Mouse (Mus musculus): ENCODE results near the gene Acp4. TPM values are rescaled to one million over a fixed set of nuclear protein-coding genes. Genes with fewer than 3 reads are reported as not detected.

The Acp4 gene
- polyA plus RNA-seq, 1 experiment from 2014 or later: not detected

- WGBS: 54% methylated on average over 1 of the region's 1 CpGs
- ATAC-seq (replicated peaks; ENCODE audit: low FRiP score, low read depth): no peak
Measured at GRCm38 (mm10) chr7:44280959-44281358, 23.8 kb upstream of the Acp4 start.

DNA sequence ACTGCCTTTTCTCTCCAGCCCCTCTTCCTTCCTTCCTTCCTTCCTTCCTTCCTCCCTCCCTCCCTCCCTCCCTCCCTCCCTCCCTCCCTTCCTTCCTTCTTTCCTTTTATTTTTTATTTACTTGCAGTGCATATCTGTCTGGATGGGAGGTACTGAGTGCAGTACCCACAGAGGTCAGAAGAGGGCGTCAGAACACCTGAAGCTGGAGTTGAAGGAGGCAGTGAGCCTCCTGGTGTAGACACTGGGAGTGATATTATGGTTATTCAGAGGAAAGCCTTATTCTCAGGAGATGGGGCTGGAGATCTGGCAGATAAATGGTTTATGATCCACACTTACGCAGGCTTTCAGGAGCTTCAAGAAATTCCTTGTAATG lies 20.1 kb upstream of the Acp4 start:
- Histone ChIP-seq H3K36me3 (ENCODE audit: insufficient read depth, low read length) (no peaks in the 10 kb centered on the region), H3K27me3 (ENCODE audit: insufficient read depth, low read length) (no peaks in the 10 kb centered on the region), H3K4me2 (ENCODE audit: low read length) (no peak overlapping the region), H3K9ac (ENCODE audit: low read depth, low read length) (no peak overlapping the region), H3K4me1 (replicated peaks; ENCODE audit: insufficient read depth, low read length) (no peaks in the 10 kb centered on the region), H3K27ac (no peak overlapping the region), H3K9me3 (replicated peaks; ENCODE audit: low read length) (no peaks in the 10 kb centered on the region), H3K4me3 (replicated peaks; ENCODE audit: low read depth, low read length) (no peak overlapping the region)
- TF ChIP-seq CTCF (IDR thresholded peaks at IDR 0.05; ENCODE audit: low read depth): peak; percentile 56
- WGBS: 45% methylated on average over 2 of the region's 2 CpGs
- ATAC-seq (replicated peaks; ENCODE audit: low FRiP score, low read depth) (no peak), DNase-seq (ENCODE audit: low spot score) (no peak)

More at GRCm38 (mm10) chr7:44280959-44281358, 23.8 kb upstream of the Acp4 start:
- Histone ChIP-seq H3K27me3 (ENCODE audit: insufficient read depth, low read length) (no peaks in the 10 kb centered on the region), H3K4me2 (ENCODE audit: low read length) (no peak overlapping the region), H3K4me3 (replicated peaks; ENCODE audit: low read depth, low read length) (no peak overlapping the region), H3K36me3 (ENCODE audit: insufficient read depth, low read length) (no peaks in the 10 kb centered on the region), H3K4me1 (replicated peaks; ENCODE audit: insufficient read depth, low read length) (no peaks in the 10 kb centered on the region), H3K27ac (no peak overlapping the region), H3K9me3 (replicated peaks; ENCODE audit: low read length) (no peaks in the 10 kb centered on the region), H3K9ac (ENCODE audit: low read depth, low read length) (no peak overlapping the region)
- no peak for DNase-seq (ENCODE audit: low spot score)
- TF ChIP-seq CTCF (IDR thresholded peaks at IDR 0.05; ENCODE audit: low read depth): no peak

- Histone ChIP-seq H3K27ac (no peak overlapping the region), H3K4me1 (replicated peaks; ENCODE audit: insufficient read depth, low read length) (no peaks in the 10 kb centered on the region), H3K9ac (ENCODE audit: low read depth, low read length) (no peak overlapping the region), H3K4me2 (ENCODE audit: low read length) (no peak overlapping the region), H3K9me3 (replicated peaks; ENCODE audit: low read length) (no peaks in the 10 kb centered on the region), H3K27me3 (ENCODE audit: insufficient read depth, low read length) (no peaks in the 10 kb centered on the region), H3K4me3 (replicated peaks; ENCODE audit: low read depth, low read length) (no peak overlapping the region), H3K36me3 (ENCODE audit: insufficient read depth, low read length) (no peaks in the 10 kb centered on the region)
- 72% methylated on average over 10 of the region's 10 CpGs for WGBS
- ATAC-seq (replicated peaks; ENCODE audit: low FRiP score, low read depth) (no peak), DNase-seq (ENCODE audit: low spot score) (no peak)
- TF ChIP-seq CTCF (IDR thresholded peaks at IDR 0.05; ENCODE audit: low read depth): no peak
Measured at GRCm38 (mm10) chr7:44276461-44277249, 19.5 kb upstream of the Acp4 start.

- no peaks in the 10 kb centered on the region for H3K27me3 ChIP-seq (ENCODE audit: insufficient read depth, low read length)
- no peaks in the 10 kb centered on the region for H3K36me3 ChIP-seq (ENCODE audit: insufficient read depth, low read length)
- H3K4me3 ChIP-seq (replicated peaks; ENCODE audit: low read depth, low read length): no peak overlapping the region
- no peak overlapping the region for H3K4me2 ChIP-seq (ENCODE audit: low read length)
- no peak for ATAC-seq (replicated peaks; ENCODE audit: low FRiP score, low read depth)
- H3K27ac ChIP-seq: no peak overlapping the region
- no peaks in the 10 kb centered on the region for H3K9me3 ChIP-seq (replicated peaks; ENCODE audit: low read length)
- no peak overlapping the region for H3K9ac ChIP-seq (ENCODE audit: low read depth, low read length)
- TF ChIP-seq CTCF (IDR thresholded peaks at IDR 0.05; ENCODE audit: low read depth): no peak
- DNase-seq (ENCODE audit: low spot score): no peak
- no peaks in the 10 kb centered on the region for H3K4me1 ChIP-seq (replicated peaks; ENCODE audit: insufficient read depth, low read length)
- 74% methylated on average over 3 of the region's 3 CpGs for WGBS
Measured at GRCm38 (mm10) chr7:44275546-44275945, 18.4 kb upstream of the Acp4 start.

GRCm38 (mm10) chr7:44274096-44274495 lies 16.9 kb upstream of the Acp4 start:
- Histone ChIP-seq H3K4me2 (ENCODE audit: low read length) (no peak overlapping the region), H3K27me3 (ENCODE audit: insufficient read depth, low read length) (no peaks in the 10 kb centered on the region), H3K9ac (ENCODE audit: low read depth, low read length) (no peak overlapping the region), H3K9me3 (replicated peaks; ENCODE audit: low read length) (no peaks in the 10 kb centered on the region), H3K4me1 (replicated peaks; ENCODE audit: insufficient read depth, low read length) (no peaks in the 10 kb centered on the region), H3K36me3 (ENCODE audit: insufficient read depth, low read length) (no peaks in the 10 kb centered on the region), H3K4me3 (replicated peaks; ENCODE audit: low read depth, low read length) (no peak overlapping the region), H3K27ac (no peak overlapping the region)
- DNase-seq (ENCODE audit: low spot score) (no peak), ATAC-seq (replicated peaks; ENCODE audit: low FRiP score, low read depth) (no peak)
- no peak for TF ChIP-seq CTCF (IDR thresholded peaks at IDR 0.05; ENCODE audit: low read depth)
- WGBS: 36% methylated on average over 11 of the region's 11 CpGs

DNA sequence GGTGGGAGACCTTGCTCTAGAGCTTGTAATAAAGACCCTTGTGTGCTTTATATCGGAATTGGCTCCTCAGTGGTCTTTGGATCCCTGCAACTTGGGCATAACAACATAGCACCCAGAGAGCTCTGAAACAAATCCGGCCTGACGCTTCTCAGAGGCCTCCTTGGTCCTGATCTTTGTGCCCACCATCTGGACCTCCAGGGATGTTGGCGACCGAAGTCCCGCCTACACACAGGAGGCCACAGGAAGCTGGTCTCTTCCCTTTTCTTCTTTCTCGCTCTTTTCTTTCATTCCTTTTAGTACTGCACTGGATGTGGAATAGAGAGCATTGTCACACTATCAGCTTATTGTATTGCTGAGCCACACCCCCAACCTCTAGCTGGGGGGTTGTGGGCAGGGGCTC lies 16.3 kb upstream of the Acp4 start:
- Histone ChIP-seq H3K27ac (no peak overlapping the region), H3K4me3 (replicated peaks; ENCODE audit: low read depth, low read length) (no peak overlapping the region), H3K9ac (ENCODE audit: low read depth, low read length) (no peak overlapping the region), H3K4me2 (ENCODE audit: low read length) (no peak overlapping the region), H3K4me1 (replicated peaks; ENCODE audit: insufficient read depth, low read length) (no peaks in the 10 kb centered on the region), H3K36me3 (ENCODE audit: insufficient read depth, low read length) (no peaks in the 10 kb centered on the region), H3K9me3 (replicated peaks; ENCODE audit: low read length) (no peaks in the 10 kb centered on the region), H3K27me3 (ENCODE audit: insufficient read depth, low read length) (no peaks in the 10 kb centered on the region)
- 65% methylated on average over 7 of the region's 7 CpGs for WGBS
- ATAC-seq (replicated peaks; ENCODE audit: low FRiP score, low read depth) (no peak), DNase-seq (ENCODE audit: low spot score) (no peak)
- TF ChIP-seq CTCF (IDR thresholded peaks at IDR 0.05; ENCODE audit: low read depth): no peak

GRCm38 (mm10) chr7:44272546-44272945 lies 15.4 kb upstream of the Acp4 start:
- ATAC-seq (replicated peaks; ENCODE audit: low FRiP score, low read depth): no peak
- Histone ChIP-seq H3K27me3 (ENCODE audit: insufficient read depth, low read length) (no peaks in the 10 kb centered on the region), H3K9ac (ENCODE audit: low read depth, low read length) (no peak overlapping the region), H3K4me3 (replicated peaks; ENCODE audit: low read depth, low read length) (no peak overlapping the region), H3K4me2 (ENCODE audit: low read length) (no peak overlapping the region), H3K9me3 (replicated peaks; ENCODE audit: low read length) (no peaks in the 10 kb centered on the region), H3K27ac (no peak overlapping the region), H3K36me3 (ENCODE audit: insufficient read depth, low read length) (no peaks in the 10 kb centered on the region), H3K4me1 (replicated peaks; ENCODE audit: insufficient read depth, low read length) (no peaks in the 10 kb centered on the region)
- no peak for DNase-seq (ENCODE audit: low spot score)
- 85% methylated on average over 7 of the region's 7 CpGs for WGBS
- TF ChIP-seq CTCF (IDR thresholded peaks at IDR 0.05; ENCODE audit: low read depth): no peak
